Mouse (Mus musculus): Measurements from ENCODE around the gene Ppp6r3. TPM values are rescaled to one million over a fixed set of nuclear protein-coding genes. Genes with fewer than 3 reads are reported as not detected.

The Ppp6r3 gene
- polyA plus RNA-seq, 1 experiment from 2014 or later = 73.4 TPM

DNA sequence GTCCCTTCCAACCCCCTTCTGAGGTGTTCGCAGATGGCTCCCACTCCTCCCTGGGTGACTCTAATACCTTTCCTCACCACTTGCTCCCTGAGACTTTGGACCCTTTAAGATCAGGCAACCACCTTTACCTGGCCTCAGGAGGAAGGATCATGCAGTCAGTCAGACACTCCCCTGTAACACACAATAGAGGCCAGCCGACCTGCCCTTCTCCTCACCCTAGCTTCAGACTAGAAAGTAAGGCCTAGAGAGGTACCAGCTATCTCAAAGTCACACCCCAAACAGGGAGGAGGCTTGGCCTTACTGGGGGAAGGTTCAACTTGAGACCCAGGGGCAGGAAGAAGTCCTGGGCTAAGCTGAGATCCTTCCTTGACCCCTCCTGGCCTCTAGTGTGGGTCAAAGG is 151.3 kb downstream of the Ppp6r3 start:
- Histone ChIP-seq H3K36me3 (ENCODE audit: control insufficient read depth, insufficient read depth) (no peaks in the 10 kb centered on the region), H3K9me3 (ENCODE audit: control insufficient read depth, low read length) (no peaks in the 10 kb centered on the region), H3K27me3 (replicated peaks; ENCODE audit: control insufficient read depth, insufficient read depth, low read length) (no peaks in the 10 kb centered on the region), H3K9ac (replicated peaks; ENCODE audit: low read depth, low read length) (no peak overlapping the region), H3K4me2 (ENCODE audit: low read length) (no peak overlapping the region), H3K4me1 (replicated peaks; ENCODE audit: control insufficient read depth, insufficient read depth, low read length) (peaks cover 5% of the 10 kb centered on the region; the same call in 1 of the 2 replicates), H3K27ac (ENCODE audit: low read length) (no peak overlapping the region), H3K4me3 (replicated peaks; ENCODE audit: low read length) (no peak overlapping the region)
- WGBS = 91% methylated on average over 2 of the region's 2 CpGs
- no peak for ATAC-seq

DNA sequence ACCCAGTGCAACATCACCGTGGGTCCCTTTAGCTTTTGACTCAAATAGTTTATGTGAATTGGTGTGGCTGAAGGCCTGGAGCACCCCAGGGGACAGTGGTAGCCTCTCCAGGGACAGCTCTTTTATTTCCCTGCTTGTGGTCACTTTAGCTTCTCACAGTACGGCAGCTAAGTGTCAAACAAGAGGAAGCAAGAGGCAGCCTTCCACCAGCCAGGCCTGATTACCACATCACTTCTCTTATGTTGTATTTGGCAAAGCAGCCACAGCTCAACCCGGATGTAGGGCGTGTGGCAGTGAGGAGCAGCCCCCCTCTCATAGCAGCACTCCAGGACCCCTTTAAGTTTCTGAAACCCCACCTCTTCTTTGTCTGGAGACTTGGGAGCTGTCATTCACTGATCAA is 152.6 kb downstream of the Ppp6r3 start:
- Histone ChIP-seq H3K27ac (ENCODE audit: low read length) (no peak overlapping the region), H3K4me1 (replicated peaks; ENCODE audit: control insufficient read depth, insufficient read depth, low read length) (no peaks in the 10 kb centered on the region), H3K4me2 (ENCODE audit: low read length) (no peak overlapping the region), H3K36me3 (ENCODE audit: control insufficient read depth, insufficient read depth) (no peaks in the 10 kb centered on the region), H3K27me3 (replicated peaks; ENCODE audit: control insufficient read depth, insufficient read depth, low read length) (no peaks in the 10 kb centered on the region), H3K9ac (replicated peaks; ENCODE audit: low read depth, low read length) (no peak overlapping the region), H3K4me3 (replicated peaks; ENCODE audit: low read length) (no peak overlapping the region), H3K9me3 (ENCODE audit: control insufficient read depth, low read length) (no peaks in the 10 kb centered on the region)
- no peak for ATAC-seq
- 60% methylated on average over 4 of the region's 4 CpGs for WGBS

DNA sequence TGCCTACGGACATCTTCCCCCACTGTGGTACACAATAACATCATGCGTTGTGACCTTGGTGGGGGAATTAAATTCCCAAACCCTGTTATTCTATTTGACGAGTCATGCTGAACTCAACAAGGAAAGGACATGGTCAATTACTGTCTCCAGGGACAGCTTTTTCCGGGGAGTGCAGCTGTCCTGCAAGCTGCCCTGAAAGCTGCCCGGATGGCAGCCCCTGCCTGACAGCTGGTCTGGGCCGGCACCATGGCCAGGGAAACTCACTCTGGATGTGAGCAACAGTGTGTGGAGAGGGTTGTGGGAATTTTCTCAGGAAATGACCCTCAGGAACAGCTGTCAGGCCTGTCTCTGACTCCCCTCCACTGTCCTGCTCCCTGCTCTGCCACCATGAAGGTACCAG is 153.1 kb downstream of the Ppp6r3 start:
- Histone ChIP-seq H3K4me1 (replicated peaks; ENCODE audit: control insufficient read depth, insufficient read depth, low read length) (no peaks in the 10 kb centered on the region), H3K9me3 (ENCODE audit: control insufficient read depth, low read length) (no peaks in the 10 kb centered on the region), H3K9ac (replicated peaks; ENCODE audit: low read depth, low read length) (no peak overlapping the region), H3K4me2 (ENCODE audit: low read length) (no peak overlapping the region), H3K36me3 (ENCODE audit: control insufficient read depth, insufficient read depth) (no peaks in the 10 kb centered on the region), H3K27me3 (replicated peaks; ENCODE audit: control insufficient read depth, insufficient read depth, low read length) (no peaks in the 10 kb centered on the region), H3K4me3 (replicated peaks; ENCODE audit: low read length) (no peak overlapping the region), H3K27ac (ENCODE audit: low read length) (no peak overlapping the region)
- ATAC-seq = no peak
- 46% methylated on average over 6 of the region's 6 CpGs for WGBS

DNA sequence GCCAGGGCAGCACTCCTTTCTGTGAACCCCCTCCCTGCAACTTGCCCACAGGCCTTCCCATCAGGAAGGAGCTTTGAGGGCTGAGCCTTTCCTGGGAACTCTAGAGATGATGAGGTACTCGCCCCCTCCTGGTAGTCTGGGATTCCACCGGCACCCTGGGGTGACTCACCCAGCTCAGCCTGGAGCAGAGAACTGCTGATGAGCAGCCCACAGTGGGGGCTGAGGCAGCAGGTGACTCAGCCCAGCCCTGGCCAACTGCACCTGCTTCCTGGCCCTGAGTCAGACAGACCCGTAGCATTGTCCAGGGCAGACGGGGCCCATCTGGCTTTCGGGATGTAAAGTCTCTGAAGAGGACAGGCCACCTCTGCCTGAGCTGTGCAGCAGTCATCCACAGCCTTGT is 156.3 kb downstream of the Ppp6r3 start:
- no peak overlapping the region for H3K9ac ChIP-seq (replicated peaks; ENCODE audit: low read depth, low read length)
- WGBS = 56% methylated on average over 5 of the region's 5 CpGs
- H3K9me3 ChIP-seq (ENCODE audit: control insufficient read depth, low read length) = no peaks in the 10 kb centered on the region
- no peaks in the 10 kb centered on the region for H3K36me3 ChIP-seq (ENCODE audit: control insufficient read depth, insufficient read depth)
- no peak for ATAC-seq
- H3K4me1 ChIP-seq (replicated peaks; ENCODE audit: control insufficient read depth, insufficient read depth, low read length) = peaks cover 3% of the 10 kb centered on the region
- no peak overlapping the region for H3K4me3 ChIP-seq (replicated peaks; ENCODE audit: low read length)
- no peak overlapping the region for H3K27ac ChIP-seq (ENCODE audit: low read length)
- H3K27me3 ChIP-seq (replicated peaks; ENCODE audit: control insufficient read depth, insufficient read depth, low read length) = 0 out of 2 replicates have a peak, but pooled peaks cover 3% of the 10 kb centered on the region
- no peak overlapping the region for H3K4me2 ChIP-seq (ENCODE audit: low read length)

DNA sequence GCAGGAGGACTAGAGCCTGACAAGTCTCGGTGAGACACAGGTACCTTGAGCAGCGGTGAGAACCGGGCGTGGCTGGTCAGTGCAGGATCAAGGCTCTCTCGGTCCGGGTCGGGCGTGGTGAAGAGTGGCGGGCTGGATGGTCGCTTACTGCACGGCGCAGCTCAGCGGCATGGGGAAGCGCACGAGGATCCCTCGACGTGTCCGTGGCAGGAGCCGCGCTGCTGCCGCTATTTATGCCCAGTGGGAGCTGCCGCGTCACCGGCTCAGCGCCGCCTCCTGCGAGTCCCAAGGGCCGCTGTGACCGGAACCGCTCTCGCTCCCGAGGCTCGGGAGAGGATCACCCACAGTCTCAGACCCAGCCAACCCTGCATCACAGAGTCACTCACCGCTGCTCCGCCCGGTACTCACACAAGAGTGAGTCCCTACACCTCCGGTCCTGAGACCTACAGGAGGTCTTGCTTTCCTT is 161.2 kb downstream of the Ppp6r3 start, which contains the start of gene Gal:
TSS of gene Gal (minus strand) at position 277 of the 466 bp plus-strand sequence.
- H3K36me3 ChIP-seq (ENCODE audit: control insufficient read depth, insufficient read depth) = no peaks in the 10 kb centered on the region
- H3K27me3 ChIP-seq (replicated peaks; ENCODE audit: control insufficient read depth, insufficient read depth, low read length) = peaks cover 7% of the 10 kb centered on the region; the same call in 1 of the 2 replicates
- peak; percentile 54 for ATAC-seq
- H3K4me1 ChIP-seq (replicated peaks; ENCODE audit: control insufficient read depth, insufficient read depth, low read length) = peaks cover 5% of the 10 kb centered on the region
- H3K9ac ChIP-seq (replicated peaks; ENCODE audit: low read depth, low read length) = peak within 1 kb of the TSS; percentile 41
- 2% methylated on average over 37 of the region's 37 CpGs for WGBS
- no peak within 1 kb of the TSS for H3K27ac ChIP-seq (ENCODE audit: low read length)
- peak within 1 kb of the TSS; percentile 37 for H3K4me3 ChIP-seq (replicated peaks; ENCODE audit: low read length)
- H3K9me3 ChIP-seq (ENCODE audit: control insufficient read depth, low read length) = no peaks in the 10 kb centered on the region
- H3K4me2 ChIP-seq (ENCODE audit: low read length) = peak within 1 kb of the TSS; percentile 47

DNA sequence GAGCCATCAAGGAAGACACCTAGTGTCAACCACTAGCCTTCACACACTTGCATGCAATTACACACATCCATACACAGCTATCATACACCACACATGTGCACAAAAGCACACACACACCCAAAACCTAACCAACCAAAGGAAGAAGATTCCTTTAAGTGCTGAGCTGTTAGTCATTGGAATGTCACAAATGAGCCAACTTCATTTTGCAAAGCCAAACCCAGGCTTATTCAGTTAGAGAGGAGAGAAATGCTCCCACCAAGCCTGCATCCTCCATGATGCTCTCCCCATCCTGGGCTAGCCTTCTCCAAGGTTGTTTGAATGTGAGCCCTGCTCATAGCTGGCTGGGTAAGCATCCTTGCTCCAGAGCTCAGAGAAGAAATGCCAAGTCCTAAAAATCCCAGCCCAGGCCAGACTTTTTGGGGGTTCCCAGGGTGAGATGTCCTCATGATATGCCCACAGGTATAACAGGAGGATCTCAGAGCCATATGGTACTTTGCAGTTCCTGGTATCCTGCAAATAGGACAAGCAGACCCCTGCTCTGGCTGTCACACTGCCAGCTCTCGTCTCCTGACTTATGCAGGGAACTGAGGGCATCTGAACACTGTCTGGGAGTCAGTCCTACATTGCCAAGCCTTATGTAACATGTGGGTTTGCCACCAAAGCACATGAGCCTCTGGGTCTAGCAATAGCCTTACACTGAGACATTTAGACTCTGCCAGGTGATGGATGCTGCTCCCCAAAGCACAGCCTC is 169.8 kb downstream of the Ppp6r3 start:
- H3K36me3 ChIP-seq (ENCODE audit: control insufficient read depth, insufficient read depth) = no peaks in the 10 kb centered on the region
- no peak overlapping the region for H3K4me2 ChIP-seq (ENCODE audit: low read length)
- no peak overlapping the region for H3K4me3 ChIP-seq (replicated peaks; ENCODE audit: low read length)
- H3K27me3 ChIP-seq (replicated peaks; ENCODE audit: control insufficient read depth, insufficient read depth, low read length) = no peaks in the 10 kb centered on the region
- no peaks in the 10 kb centered on the region; the same call in 1 of the 2 replicates for H3K9me3 ChIP-seq (ENCODE audit: control insufficient read depth, low read length)
- no peak for ATAC-seq
- no peak overlapping the region for H3K9ac ChIP-seq (replicated peaks; ENCODE audit: low read depth, low read length)
- H3K27ac ChIP-seq (ENCODE audit: low read length) = no peak overlapping the region
- no peaks in the 10 kb centered on the region for H3K4me1 ChIP-seq (replicated peaks; ENCODE audit: control insufficient read depth, insufficient read depth, low read length)
- WGBS = 60% methylated on average over 1 of the region's 1 CpGs

Other genes starting within 250 kb of the Ppp6r3 start
- 0.24 and 0.32 TPM in 2 replicates for gene Tesmin, start 186.9 kb downstream of the Ppp6r3 start, polyA plus RNA-seq (2015; fragmentation: Nextera tagmentation; extraction: Ambion mirVana)
- gene Gal, start 161.2 kb downstream of the Ppp6r3 start, polyA plus RNA-seq (2015; fragmentation: Nextera tagmentation; extraction: Ambion mirVana) = 2.2 and 9.8 TPM in 2 replicates
- 1.8 and 2.3 TPM in 2 replicates for gene Lrp5, start 110.8 kb upstream of the Ppp6r3 start, polyA plus RNA-seq (2015; fragmentation: Nextera tagmentation; extraction: Ambion mirVana)
- gene 1810055G02Rik, start 132.5 kb upstream of the Ppp6r3 start, polyA plus RNA-seq (2015; fragmentation: Nextera tagmentation; extraction: Ambion mirVana) = 37.2 and 38.7 TPM in 2 replicates
- gene Kmt5b, start 191.7 kb upstream of the Ppp6r3 start, polyA plus RNA-seq (2015; fragmentation: Nextera tagmentation; extraction: Ambion mirVana) = 56.7 and 58.5 TPM in 2 replicates

All from forebrain, embryonic 16.5 days (tissue).